Mouse (Mus musculus): Measurements from ENCODE around the gene Uba2. TPM values are rescaled to one million over a fixed set of nuclear protein-coding genes. Genes with fewer than 3 reads are reported as not detected.

Gene Uba2
- polyA plus RNA-seq, 1 experiment from 2014 or later = 197 TPM

DNA sequence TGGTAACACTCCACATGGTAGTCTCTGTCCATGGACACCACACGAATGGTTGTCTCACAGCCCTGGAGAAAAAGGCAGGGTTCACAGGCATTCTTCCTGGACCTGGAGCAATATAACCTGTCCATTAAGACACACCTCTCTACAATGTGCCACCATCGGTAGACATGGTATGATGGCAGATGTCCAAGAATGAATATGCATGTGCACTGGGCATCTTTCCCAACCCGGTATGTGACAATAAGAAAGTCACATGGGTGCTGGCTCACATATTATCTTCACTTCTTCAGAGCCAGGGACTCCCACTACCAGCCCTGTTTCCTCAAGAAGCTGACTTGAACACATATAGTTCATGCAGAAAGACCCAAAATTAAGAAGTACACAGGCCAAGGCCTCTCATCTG, 52.8 kb downstream of the Uba2 start:
- Histone ChIP-seq H3K27ac (no peak overlapping the region), H3K36me3 (peaks cover 75% of the 10 kb centered on the region), H3K27me3 (ENCODE audit: insufficient read depth, poor library complexity, severe bottlenecking) (no peaks in the 10 kb centered on the region), H3K9me3 (no peaks in the 10 kb centered on the region), H3K4me3 (no peak overlapping the region), H3K4me1 (no peaks in the 10 kb centered on the region)
- WGBS = 91% methylated on average over 3 of the region's 3 CpGs
- no peak for DNase-seq (ENCODE audit: low spot score)

DNA sequence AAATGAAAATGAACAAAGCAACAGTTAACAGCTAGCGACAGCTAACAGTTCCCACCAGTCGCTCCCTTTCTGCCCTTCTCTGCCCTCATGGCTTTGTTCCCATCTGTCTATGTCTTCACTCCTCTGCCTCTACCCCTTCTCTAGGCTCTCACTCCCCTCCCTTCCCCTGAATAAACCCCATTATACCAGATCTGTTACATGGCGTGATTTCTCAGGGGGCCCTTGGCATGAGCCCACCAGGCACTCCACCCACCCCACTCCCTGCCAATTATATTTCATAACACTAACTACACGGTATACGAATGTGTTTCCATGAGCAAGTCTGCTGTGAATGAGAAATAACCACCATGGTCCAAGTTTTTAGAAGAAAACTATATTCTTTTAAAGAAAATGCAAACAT, 60.2 kb downstream of the Uba2 start:
- H3K27me3 ChIP-seq (ENCODE audit: insufficient read depth, poor library complexity, severe bottlenecking) = no peaks in the 10 kb centered on the region
- H3K36me3 ChIP-seq = peaks cover 46% of the 10 kb centered on the region
- whole genome bisulfite sequencing = 86% methylated on average over 5 of the region's 5 CpGs
- DNase-seq (ENCODE audit: low spot score) = no peak
- no peak overlapping the region for H3K4me3 ChIP-seq
- no peaks in the 10 kb centered on the region for H3K4me1 ChIP-seq
- H3K27ac ChIP-seq = no peak overlapping the region
- H3K9me3 ChIP-seq = no peaks in the 10 kb centered on the region

GRCm38 (mm10) chr7:34101276-34101675, 68.1 kb downstream of the Uba2 start:
- Histone ChIP-seq H3K27me3 (ENCODE audit: insufficient read depth, poor library complexity, severe bottlenecking) (no peaks in the 10 kb centered on the region), H3K4me3 (no peak overlapping the region), H3K36me3 (no peaks in the 10 kb centered on the region), H3K27ac (no peak overlapping the region), H3K4me1 (no peaks in the 10 kb centered on the region), H3K9me3 (peaks cover 11% of the 10 kb centered on the region)
- peak; percentile 71 for DNase-seq (ENCODE audit: low spot score)

DNA sequence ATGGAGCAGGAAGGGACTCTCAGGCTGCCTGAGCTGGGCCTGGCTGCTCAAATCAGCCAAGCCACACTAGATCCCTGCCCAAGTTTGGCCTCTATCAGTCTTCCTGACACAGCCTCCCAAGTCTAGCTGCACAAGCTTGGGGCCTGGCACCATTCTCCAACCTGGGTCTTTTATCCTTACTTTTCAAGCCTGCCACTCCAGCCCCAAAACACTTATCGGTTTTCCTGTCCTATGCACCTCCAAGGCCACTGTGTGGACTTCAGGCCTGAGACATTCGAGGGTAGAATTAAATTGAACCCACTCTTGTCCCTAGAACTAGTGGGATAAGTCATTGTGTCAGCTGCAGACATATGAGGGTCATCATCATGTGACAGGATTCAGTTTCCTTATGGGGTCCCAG, 69.4 kb downstream of the Uba2 start:
- DNase-seq (ENCODE audit: low spot score) = peak; percentile 59
- whole genome bisulfite sequencing = 70% methylated on average over 2 of the region's 2 CpGs
- H3K4me3 ChIP-seq = no peak overlapping the region
- peaks cover 14% of the 10 kb centered on the region for H3K9me3 ChIP-seq
- no peaks in the 10 kb centered on the region for H3K27me3 ChIP-seq (ENCODE audit: insufficient read depth, poor library complexity, severe bottlenecking)
- no peaks in the 10 kb centered on the region for H3K4me1 ChIP-seq
- H3K36me3 ChIP-seq = no peaks in the 10 kb centered on the region
- H3K27ac ChIP-seq = no peak overlapping the region

DNA sequence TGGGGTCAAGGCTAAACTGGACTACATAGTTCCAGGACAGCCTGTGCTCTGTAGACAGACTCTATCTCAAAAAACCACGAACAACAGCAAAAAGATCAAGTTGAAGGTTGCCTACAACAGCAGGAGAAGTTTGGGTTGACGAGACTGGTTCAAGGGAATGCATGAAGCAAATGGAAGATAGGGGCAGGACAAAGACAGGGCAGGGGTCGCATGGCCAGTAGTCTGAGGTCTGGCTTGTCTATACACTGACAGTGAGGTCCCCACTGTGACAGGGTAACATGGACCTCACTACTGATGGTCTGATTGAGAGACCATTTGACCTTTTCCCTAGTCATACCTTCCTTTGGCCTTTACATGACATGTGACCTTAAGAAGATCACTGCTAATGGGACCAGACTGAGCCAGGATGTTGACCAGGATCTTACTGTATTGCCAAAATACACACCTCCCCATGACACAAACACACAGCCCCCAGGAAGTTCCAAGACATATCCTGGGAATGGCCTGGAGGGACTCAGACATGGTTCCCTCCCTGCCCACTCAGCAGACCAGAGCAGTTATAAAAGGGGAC, 74.4 kb downstream of the Uba2 start, which contains the start of gene Scgb1b30:
Gene Scgb1b30 (plus strand): TSS at position 521 of the 571 bp plus-strand sequence.
- H3K36me3 ChIP-seq = no peaks in the 10 kb centered on the region
- H3K27ac ChIP-seq = no peak within 1 kb of the TSS
- WGBS = 67% methylated on average over 3 of the region's 3 CpGs
- no peaks in the 10 kb centered on the region for H3K4me1 ChIP-seq
- H3K27me3 ChIP-seq (ENCODE audit: insufficient read depth, poor library complexity, severe bottlenecking) = no peaks in the 10 kb centered on the region
- H3K4me3 ChIP-seq = no peak within 1 kb of the TSS
- peak; percentile 56 for DNase-seq (ENCODE audit: low spot score)
- peaks cover 10% of the 10 kb centered on the region for H3K9me3 ChIP-seq

Other genes with a start within 250 kb of the Uba2 start
- not detected in 2 replicates for gene Scgb2b26, start 224.6 kb downstream of the Uba2 start, polyA plus RNA-seq (2016; fragmentation: Nextera tagmentation; extraction: Ambion mirVana)
- not detected in 2 replicates for gene Scgb2b27, start 155.7 kb downstream of the Uba2 start, polyA plus RNA-seq (2016; fragmentation: Nextera tagmentation; extraction: Ambion mirVana)
- not detected in 2 replicates for gene Scgb1b27, start 148.1 kb downstream of the Uba2 start, polyA plus RNA-seq (2016; fragmentation: Nextera tagmentation; extraction: Ambion mirVana)
- not detected in 2 replicates for gene Scgb1b30, start 74.2 kb downstream of the Uba2 start, polyA plus RNA-seq (2016; fragmentation: Nextera tagmentation; extraction: Ambion mirVana)
- gene Wtip, start 36.3 kb downstream of the Uba2 start, polyA plus RNA-seq (2016; fragmentation: Nextera tagmentation; extraction: Ambion mirVana) = 4.7 and 6.6 TPM in 2 replicates
- 65.2 and 67.5 TPM in 2 replicates for gene Pdcd2l, start 27.1 kb upstream of the Uba2 start, polyA plus RNA-seq (2016; fragmentation: Nextera tagmentation; extraction: Ambion mirVana)
- gene Gpi1, start 60.7 kb upstream of the Uba2 start, polyA plus RNA-seq (2016; fragmentation: Nextera tagmentation; extraction: Ambion mirVana) = 650 and 828 TPM in 2 replicates
- 0.57 TPM in 1 of 2 replicates, not detected in the other for gene Gm6096, start 81.4 kb upstream of the Uba2 start, polyA plus RNA-seq (2016; fragmentation: Nextera tagmentation; extraction: Ambion mirVana)
- 36.6 and 43.7 TPM in 2 replicates for gene 4931406P16Rik, start 144.0 kb upstream of the Uba2 start, polyA plus RNA-seq (2016; fragmentation: Nextera tagmentation; extraction: Ambion mirVana)
- gene Lsm14a, start 223.7 kb upstream of the Uba2 start, polyA plus RNA-seq (2016; fragmentation: Nextera tagmentation; extraction: Ambion mirVana) = 67.4 and 84.3 TPM in 2 replicates